Mouse (Mus musculus) E14TG2a.4 (cell line): ENCODE measurements around the gene Rp9.
A peak's percentile ranks its signal among the peaks of the same experiment; 100 is the strongest.

Source experiments
- H3K27me3 ChIP-seq: 2 replicates; pipeline ENCODE4 v1.6.1; 2014; ENCODE audit warnings: low read length, control low read depth; ENCODE audit not compliant: insufficient read depth
- H3K36me3 ChIP-seq: 2 replicates; pipeline ENCODE4 v1.6.1; 2014; ENCODE audit warnings: low read length, control low read depth; ENCODE audit not compliant: insufficient read depth
- H3K4me1 ChIP-seq: replicated peaks from 2 replicates; pipeline ENCODE4 v1.6.1; 2014; ENCODE audit warnings: low read depth, low read length, control low read depth
- H3K4me3 ChIP-seq: replicated peaks from 2 replicates; pipeline ENCODE4 v1.5.1; 2014; ENCODE audit warnings: mild to moderate bottlenecking, low read length
- H3K9me3 ChIP-seq: 2 replicates; pipeline ENCODE4 v1.6.1; 2014; ENCODE audit warnings: low read length, control low read depth
- CTCF ChIP-seq: conservative IDR thresholded peaks from 2 replicates; pipeline ENCODE4 v1.5.1; 2014; ENCODE audit warnings: low read length
- NANOG ChIP-seq: IDR thresholded peaks from 2 replicates; pipeline ENCODE4 v1.6.1; 2014; ENCODE audit warnings: borderline replicate concordance, low read length, mixed read lengths
- POU5F1 ChIP-seq: IDR thresholded peaks from 2 replicates; pipeline ENCODE4 v1.6.1; 2014; ENCODE audit warnings: low read length, borderline replicate concordance

The Rp9 gene

GRCm38 (mm10) chr9:22402976-22403375 lies 66.6 kb downstream of the Rp9 start:
- no peak for TF ChIP-seq POU5F1
- no peaks in the 10 kb centered on the region for H3K9me3 ChIP-seq
- H3K27me3 ChIP-seq, result no peaks in the 10 kb centered on the region

DNA sequence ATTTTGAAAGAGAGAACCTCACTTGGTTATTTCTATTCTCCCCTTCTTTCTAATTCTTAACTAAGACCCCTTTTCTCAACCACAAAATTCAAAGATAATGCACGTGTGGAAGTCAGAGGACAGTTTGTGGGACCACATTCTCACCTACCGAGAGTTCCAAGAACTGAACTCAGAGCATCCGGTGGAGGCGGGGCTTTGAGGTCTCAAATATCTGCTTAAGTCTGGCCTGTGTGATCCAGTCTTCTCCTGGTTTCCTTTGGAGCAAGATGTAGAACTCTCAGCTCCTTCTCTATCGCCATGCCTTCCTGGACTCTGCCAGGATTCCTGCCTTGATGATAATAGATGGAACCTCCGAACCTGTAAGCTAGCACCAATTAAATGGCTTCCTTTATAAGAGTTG lies 67.5 kb downstream of the Rp9 start:
- Histone ChIP-seq H3K4me3 (peak overlapping the region; percentile 24; the same call in 1 of the 2 replicates), H3K36me3 (peaks cover 9% of the 10 kb centered on the region), H3K27me3 (no peaks in the 10 kb centered on the region), H3K4me1 (peaks cover 43% of the 10 kb centered on the region), H3K9me3 (no peaks in the 10 kb centered on the region)
- no peak for TF ChIP-seq CTCF
- TF ChIP-seq POU5F1, result no peak
- TF ChIP-seq NANOG, result no peak

More at GRCm38 (mm10) chr9:22402976-22403375, 66.6 kb downstream of the Rp9 start:
- Histone ChIP-seq H3K4me1 (peaks cover 33% of the 10 kb centered on the region), H3K4me3 (no peak overlapping the region), H3K36me3 (peaks cover under 1% of the 10 kb centered on the region)

GRCm38 (mm10) chr9:22399021-22399420 lies 70.5 kb downstream of the Rp9 start:
- no peak for TF ChIP-seq POU5F1
- no peak for TF ChIP-seq CTCF
- no peak for TF ChIP-seq NANOG

GRCm38 (mm10) chr9:22394725-22395124 lies 74.8 kb downstream of the Rp9 start:
- Histone ChIP-seq H3K4me3 (no peak overlapping the region), H3K27me3 (no peaks in the 10 kb centered on the region), H3K4me1 (peaks cover 72% of the 10 kb centered on the region), H3K36me3 (peaks cover 19% of the 10 kb centered on the region), H3K9me3 (no peaks in the 10 kb centered on the region)
- TF ChIP-seq POU5F1, result no peak

More at GRCm38 (mm10) chr9:22399021-22399420, 70.5 kb downstream of the Rp9 start:
- Histone ChIP-seq H3K4me3 (no peak overlapping the region), H3K27me3 (no peaks in the 10 kb centered on the region), H3K4me1 (peaks cover 58% of the 10 kb centered on the region), H3K36me3 (peaks cover 15% of the 10 kb centered on the region), H3K9me3 (no peaks in the 10 kb centered on the region)

- Histone ChIP-seq H3K27me3 (no peaks in the 10 kb centered on the region), H3K4me1 (peaks cover 65% of the 10 kb centered on the region), H3K4me3 (no peak overlapping the region), H3K36me3 (peaks cover 19% of the 10 kb centered on the region), H3K9me3 (no peaks in the 10 kb centered on the region)
- no peak for TF ChIP-seq NANOG
- TF ChIP-seq POU5F1, result no peak
- TF ChIP-seq CTCF, result no peak
These were observed 79.2 kb downstream of the Rp9 start for GRCm38 (mm10) chr9:22390390-22390789.

DNA sequence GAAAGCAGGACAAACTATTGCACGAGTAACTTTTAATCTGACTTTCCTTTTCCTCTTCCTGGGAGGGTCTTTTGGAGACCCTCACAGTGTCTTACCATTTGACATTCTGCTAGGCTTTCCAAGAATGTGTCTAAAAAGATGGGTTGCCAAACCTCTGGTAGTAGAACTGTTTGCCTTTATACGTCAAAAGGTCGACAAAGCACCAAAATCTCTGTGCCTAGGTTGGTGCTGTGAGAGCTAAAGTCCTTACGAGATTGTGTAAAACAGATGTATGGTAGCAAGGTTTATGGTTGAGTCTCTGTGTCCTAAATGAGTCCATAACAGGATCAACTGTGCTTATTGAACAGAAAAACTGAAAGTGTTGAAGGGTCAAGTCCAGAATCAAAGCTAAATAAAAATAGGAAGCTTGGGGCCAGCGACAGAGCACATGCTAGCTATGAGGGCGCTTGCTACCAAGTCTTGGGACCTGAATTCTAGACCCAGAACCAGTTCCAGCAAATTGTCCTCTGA lies 79.8 kb downstream of the Rp9 start:
- H3K27me3 ChIP-seq, result no peaks in the 10 kb centered on the region
- peak overlapping the region; percentile 98 for H3K4me3 ChIP-seq
- no peak for TF ChIP-seq NANOG
- no peak for TF ChIP-seq POU5F1
- TF ChIP-seq CTCF, result no peak
- peaks cover 66% of the 10 kb centered on the region for H3K4me1 ChIP-seq
- H3K9me3 ChIP-seq, result no peaks in the 10 kb centered on the region
- H3K36me3 ChIP-seq, result peaks cover 20% of the 10 kb centered on the region

DNA sequence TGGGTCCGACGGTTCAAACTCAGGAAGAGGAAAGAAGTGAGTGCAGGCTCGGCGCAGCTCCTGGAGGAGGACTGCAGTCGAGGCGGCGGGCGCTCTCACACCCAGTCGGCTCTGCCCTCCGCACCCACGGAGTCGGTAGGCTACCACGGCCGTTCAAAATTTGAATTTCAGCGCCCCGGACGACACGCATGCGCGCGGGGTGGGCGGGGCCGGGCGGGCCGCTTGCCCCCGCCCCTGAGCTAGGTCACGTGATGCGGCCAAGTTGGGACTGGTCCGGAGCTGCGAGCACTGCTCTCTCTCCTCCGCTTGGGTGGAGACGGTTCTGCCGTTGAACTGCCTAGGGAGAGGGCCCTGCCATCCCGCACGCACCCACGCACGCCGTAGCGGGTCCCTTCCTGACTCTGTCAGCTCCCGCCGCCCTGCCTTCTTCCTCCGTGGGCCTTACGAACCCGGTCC lies 80.5 kb downstream of the Rp9 start, which contains the start of gene Anln:
TSS of gene Anln (minus strand) at position 168 of the 456 bp plus-strand sequence.
- H3K36me3 ChIP-seq, result peaks cover 24% of the 10 kb centered on the region
- H3K9me3 ChIP-seq, result no peaks in the 10 kb centered on the region
- TF ChIP-seq NANOG (no peak), CTCF (no peak), POU5F1 (no peak)
- H3K27me3 ChIP-seq, result no peaks in the 10 kb centered on the region
- peaks cover 66% of the 10 kb centered on the region for H3K4me1 ChIP-seq
- H3K4me3 ChIP-seq, result peak within 1 kb of the TSS; percentile 98

DNA sequence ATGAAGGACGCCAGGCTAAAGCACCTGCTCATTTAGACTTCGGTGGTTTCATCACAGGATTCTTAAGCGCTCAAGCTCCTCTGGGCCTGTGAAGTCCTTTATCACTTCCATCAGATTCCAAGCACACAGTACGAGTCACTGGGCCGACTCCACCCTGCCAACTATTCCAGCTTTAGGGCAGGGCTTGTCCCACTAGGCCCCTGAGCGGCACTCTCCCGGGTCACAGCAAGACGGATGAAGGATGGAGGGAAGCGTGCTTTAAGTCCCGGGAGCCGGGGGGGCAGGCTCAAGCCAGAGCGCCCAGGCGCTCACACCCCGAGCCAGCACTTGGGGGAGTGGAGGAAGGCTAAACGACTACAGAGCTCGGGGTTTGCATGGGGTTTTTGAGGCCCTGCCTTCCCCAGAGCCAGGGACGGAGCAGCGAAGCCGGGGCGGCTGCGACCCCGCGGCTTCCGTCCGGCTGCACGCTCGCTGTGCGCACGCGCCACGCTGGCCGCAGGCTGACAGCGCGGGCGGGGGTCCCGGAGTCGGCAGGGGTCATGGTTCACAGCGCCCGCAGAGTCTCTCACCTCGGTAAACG lies 81.1 kb downstream of the Rp9 start:
- H3K4me1 ChIP-seq, result peaks cover 69% of the 10 kb centered on the region
- no peaks in the 10 kb centered on the region for H3K9me3 ChIP-seq
- peaks cover 25% of the 10 kb centered on the region for H3K36me3 ChIP-seq
- H3K27me3 ChIP-seq, result no peaks in the 10 kb centered on the region
- H3K4me3 ChIP-seq, result peak overlapping the region; percentile 98
- no peak for TF ChIP-seq CTCF
- TF ChIP-seq POU5F1, result no peak
- TF ChIP-seq NANOG, result no peak

GRCm38 (mm10) chr9:22387901-22388300 lies 81.6 kb downstream of the Rp9 start:
- no peak for TF ChIP-seq CTCF
- no peak for TF ChIP-seq POU5F1
- TF ChIP-seq NANOG, result no peak
- Histone ChIP-seq H3K27me3 (no peaks in the 10 kb centered on the region), H3K36me3 (peaks cover 31% of the 10 kb centered on the region), H3K4me1 (peaks cover 72% of the 10 kb centered on the region), H3K9me3 (no peaks in the 10 kb centered on the region), H3K4me3 (peak overlapping the region; percentile 98)
